Mouse (Mus musculus): ENCODE results near the gene Wnt2b.
A peak's percentile ranks its signal among the peaks of the same experiment; 100 is the strongest.

The Wnt2b gene

GRCm38 (mm10) chr3:104961066-104962059 lies at the start of gene Wnt2b:
Wnt2b (minus strand) TSS chr3:104961921.
- DNase-seq (ENCODE audit: low spot score in 2 of 2): no peak

- no peak for DNase-seq (ENCODE audit: low spot score in 2 of 2)
Observed at GRCm38 (mm10) chr3:105010681-105011339, 49.1 kb upstream of the Wnt2b start.

GRCm38 (mm10) chr3:105008070-105008469 lies 46.3 kb upstream of the Wnt2b start:
- no peak for DNase-seq (ENCODE audit: low spot score in 2 of 2)

GRCm38 (mm10) chr3:105006101-105006500 lies 44.4 kb upstream of the Wnt2b start:
- DNase-seq (ENCODE audit: low spot score in 2 of 2): no peak

- DNase-seq (ENCODE audit: low spot score in 2 of 2): no peak
Observed at GRCm38 (mm10) chr3:105005561-105006065, 43.9 kb upstream of the Wnt2b start.

GRCm38 (mm10) chr3:105005011-105005410 lies 43.3 kb upstream of the Wnt2b start:
- DNase-seq (ENCODE audit: low spot score in 2 of 2): no peak

- no peak for DNase-seq (ENCODE audit: low spot score in 2 of 2)
Observed at GRCm38 (mm10) chr3:105003960-105004463, 42.3 kb upstream of the Wnt2b start.

GRCm38 (mm10) chr3:105001374-105001773 lies 39.7 kb upstream of the Wnt2b start:
- DNase-seq (ENCODE audit: low spot score in 2 of 2): no peak

DNA sequence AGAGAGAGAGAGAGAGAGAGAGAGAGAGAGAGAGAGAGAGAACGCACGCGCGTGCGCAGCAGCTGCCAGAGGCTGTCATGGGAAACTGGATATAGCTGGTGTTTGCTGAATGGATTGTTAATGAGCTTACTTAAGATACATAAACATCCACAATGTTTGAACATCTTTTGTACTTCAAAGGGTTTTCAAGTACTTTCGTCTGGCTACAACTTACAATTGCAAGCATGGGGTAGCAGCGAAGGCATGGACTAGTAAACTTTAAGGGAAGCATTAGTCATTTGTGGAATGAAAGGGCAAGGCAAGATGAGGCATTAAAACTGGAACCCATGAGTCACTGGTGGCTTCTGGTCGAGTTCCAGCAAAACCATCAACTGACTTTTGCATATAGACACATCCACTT lies 38.8 kb upstream of the Wnt2b start:
- DNase-seq (ENCODE audit: low spot score in 2 of 2): no peak

DNA sequence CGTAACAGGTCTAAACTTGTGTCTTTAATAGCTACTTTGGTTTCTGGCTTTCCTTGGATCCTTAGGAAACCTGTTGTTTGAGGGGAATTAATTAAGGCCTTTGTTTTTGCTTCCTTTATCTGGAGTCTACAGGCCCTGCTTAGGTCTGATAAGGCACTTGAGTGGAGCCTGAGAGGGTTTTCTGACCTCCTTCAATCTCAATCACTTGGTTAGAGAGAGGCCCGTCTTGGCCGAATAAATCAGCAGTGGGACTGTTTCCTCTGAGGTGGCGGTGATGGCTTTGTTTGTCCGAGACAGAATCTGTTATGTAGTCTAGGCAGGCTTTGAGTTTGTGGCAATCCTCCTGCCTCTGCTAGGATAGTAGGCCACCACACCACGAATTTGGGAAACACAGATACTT lies 35.8 kb upstream of the Wnt2b start:
- no peak for DNase-seq (ENCODE audit: low spot score in 2 of 2)

GRCm38 (mm10) chr3:104995707-104996106 lies 34.0 kb upstream of the Wnt2b start:
- no peak for DNase-seq (ENCODE audit: low spot score in 2 of 2)

GRCm38 (mm10) chr3:104994415-104994841 lies 32.7 kb upstream of the Wnt2b start:
- no peak for DNase-seq (ENCODE audit: low spot score in 2 of 2)

- no peak for DNase-seq (ENCODE audit: low spot score in 2 of 2)
Observed at GRCm38 (mm10) chr3:104993800-104994199, 32.1 kb upstream of the Wnt2b start.

DNA sequence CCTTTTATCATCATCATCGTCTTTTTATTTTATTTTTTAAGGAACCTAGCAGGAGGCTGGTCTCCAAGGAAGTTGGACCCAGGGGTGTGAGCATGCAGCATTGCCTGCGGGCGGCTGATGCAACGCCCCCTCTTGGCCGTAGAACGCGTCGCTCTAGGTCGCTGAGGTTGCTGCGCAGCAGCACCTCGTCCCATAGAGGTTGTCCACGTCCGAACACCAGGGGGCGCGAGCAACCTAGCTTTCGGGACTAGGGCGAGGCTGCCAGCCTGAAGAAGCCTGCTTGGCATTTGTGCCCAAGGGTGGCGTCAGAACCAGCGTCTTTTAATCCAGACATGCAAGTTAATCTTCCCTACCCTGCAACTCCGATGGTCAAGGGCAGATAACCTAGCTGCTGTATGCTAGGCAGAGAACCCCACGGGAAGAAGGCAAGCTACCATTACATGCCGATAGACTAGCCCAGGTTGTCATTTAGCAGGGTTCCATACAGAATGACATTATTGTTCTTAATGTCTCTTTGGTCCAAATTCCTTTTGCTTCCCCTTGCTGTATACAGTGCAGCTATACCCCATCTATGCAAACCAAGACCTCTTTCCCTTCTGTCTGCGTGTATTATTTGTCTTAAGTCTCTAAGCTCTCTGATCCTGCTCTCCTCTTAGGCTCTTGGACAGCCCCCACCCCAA lies 31.1 kb upstream of the Wnt2b start:
- DNase-seq (ENCODE audit: low spot score in 2 of 2): peak; percentile 90

GRCm38 (mm10) chr3:104991703-104992102 lies 30.0 kb upstream of the Wnt2b start:
- no peak for DNase-seq (ENCODE audit: low spot score in 2 of 2)

- DNase-seq (ENCODE audit: low spot score in 2 of 2): no peak
Observed at GRCm38 (mm10) chr3:104987884-104988283, 26.2 kb upstream of the Wnt2b start.

DNA sequence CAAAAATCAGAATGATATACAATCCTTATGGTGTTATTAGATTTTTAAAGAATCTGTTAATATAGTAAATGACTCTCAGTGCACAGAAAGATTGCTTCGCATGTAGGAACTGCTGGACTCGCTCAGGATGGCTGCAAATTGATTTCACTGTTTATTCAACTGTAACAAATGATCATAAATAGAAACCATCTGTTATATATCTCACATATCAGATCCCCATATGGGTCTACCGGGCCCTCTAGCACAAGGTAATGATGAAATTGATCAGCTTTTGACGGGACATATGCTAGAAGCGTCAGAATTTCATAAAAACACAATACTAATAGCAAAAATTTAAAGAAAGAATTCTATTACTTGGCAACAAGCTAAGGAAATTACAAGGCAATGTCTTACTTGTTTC lies 18.0 kb upstream of the Wnt2b start:
- DNase-seq (ENCODE audit: low spot score in 2 of 2): no peak

DNA sequence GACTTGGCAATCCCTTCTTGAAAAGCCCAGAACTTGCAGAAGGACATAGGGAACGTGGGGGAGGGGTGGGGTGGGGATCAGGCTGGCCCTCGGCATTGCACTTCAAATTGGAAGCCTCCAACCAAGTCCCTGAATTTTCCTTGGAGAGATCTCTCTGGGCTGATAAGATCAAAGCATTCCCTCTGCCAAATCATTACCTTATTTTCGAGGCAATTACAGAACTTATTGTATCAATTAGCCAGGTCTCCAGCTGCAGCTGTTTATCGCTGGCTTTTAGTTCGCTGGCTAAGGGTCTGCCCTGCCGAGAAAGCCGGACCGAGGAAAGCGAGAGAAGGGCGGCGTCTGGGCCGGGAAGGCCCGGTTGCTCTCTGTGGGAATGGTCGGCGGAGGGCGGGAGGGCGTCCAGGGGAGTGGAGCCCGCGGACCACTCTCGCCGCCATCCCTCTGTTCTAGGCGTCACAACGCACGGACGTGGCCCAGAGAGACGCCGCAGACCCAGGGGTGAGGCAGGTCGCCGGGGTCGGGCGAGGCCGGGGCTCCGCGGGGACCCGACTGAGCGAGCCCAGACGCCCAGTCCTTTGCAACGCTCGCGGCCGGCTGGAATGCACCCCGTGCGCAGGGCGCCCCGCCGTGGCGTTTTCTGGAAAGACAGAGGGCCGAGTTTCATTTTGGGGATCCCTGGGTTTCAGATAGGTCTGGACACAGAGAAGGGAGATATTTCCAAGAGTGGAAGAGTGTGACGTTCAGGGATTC lies 6.0 kb upstream of the Wnt2b start:
- DNase-seq (ENCODE audit: low spot score in 2 of 2): peak; percentile 82 to 88

DNA sequence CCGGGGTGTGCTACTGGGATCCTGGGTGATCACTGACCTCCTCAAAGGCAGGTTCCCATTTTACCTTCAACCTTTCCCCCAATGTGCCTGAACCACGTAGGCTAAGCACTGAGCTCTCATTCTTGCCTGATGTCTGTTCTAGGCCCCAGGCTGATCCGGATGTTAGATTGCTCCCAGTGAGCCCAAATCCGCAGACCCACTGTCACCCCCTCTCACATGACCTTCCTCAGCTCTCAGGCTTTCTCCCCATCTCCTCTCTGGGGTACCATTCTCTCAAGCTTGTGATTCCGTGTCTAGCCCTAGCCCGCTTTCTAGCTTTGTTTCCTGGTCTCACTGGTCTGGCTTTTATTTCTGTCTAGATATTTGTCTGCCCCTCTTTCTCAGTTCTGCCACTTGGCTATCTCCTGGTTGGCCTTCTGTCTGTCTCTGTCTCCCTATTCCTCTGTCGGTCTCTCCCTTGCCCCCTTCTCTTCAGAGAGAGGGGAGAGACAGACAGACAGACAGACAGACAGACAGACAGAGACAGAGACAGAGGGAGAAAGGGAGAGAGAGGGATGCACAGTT lies 4.4 kb upstream of the Wnt2b start:
- no peak for DNase-seq (ENCODE audit: low spot score in 2 of 2)

DNA sequence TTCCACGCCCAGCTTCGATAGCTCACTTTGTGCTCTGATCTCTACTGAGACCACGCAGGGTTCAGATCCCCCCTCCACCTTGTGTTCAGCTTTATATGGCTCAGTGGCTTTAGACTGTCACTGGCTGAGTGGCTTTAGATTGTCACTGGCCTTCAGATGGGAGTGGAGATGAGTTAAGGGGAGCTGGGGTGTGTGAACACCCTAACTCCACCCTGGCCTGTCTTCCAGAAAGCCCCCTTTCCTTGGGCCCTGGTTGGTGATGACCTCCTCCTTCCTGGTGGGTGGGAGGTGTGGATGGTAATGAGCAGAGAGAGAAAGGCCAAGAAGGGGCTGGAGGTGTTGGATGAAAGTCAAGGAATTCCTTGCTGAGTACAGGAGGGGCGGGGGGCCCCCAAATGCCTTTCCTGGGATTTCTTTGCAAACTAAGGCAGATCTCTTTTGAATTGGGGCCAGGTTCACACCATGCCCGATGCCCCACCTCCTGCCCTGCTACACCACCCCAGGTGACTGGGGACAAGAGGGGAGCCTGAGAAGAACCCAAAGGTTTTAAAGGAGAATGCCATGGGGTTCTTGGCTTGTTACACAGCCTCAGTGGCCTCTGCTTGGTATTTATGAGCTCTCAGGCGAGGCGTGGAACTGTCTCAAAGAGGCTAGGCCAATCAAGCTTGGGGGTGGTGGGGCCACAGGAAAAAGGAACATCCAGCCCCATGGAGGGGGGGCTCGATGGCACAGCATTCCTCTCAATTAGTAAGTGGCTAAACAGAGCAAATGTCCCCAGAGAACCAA lies 3.5 kb upstream of the Wnt2b start:
- DNase-seq (ENCODE audit: low spot score in 2 of 2): no peak
